Mouse (Mus musculus) liver, embryonic 14.5 days (tissue): ENCODE results near the gene Pla2r1.

Experiments used
- CTCF ChIP-seq: IDR thresholded peaks from 2 replicates; pipeline ENCODE4 v1.5.1; 2016; ENCODE audit warnings: antibody characterized with exemption, low read depth, control low read depth
- EP300 ChIP-seq: IDR thresholded peaks from 2 replicates; pipeline ENCODE4 v1.6.1; 2016; ENCODE audit warnings: antibody characterized with exemption, low read depth

DNA sequence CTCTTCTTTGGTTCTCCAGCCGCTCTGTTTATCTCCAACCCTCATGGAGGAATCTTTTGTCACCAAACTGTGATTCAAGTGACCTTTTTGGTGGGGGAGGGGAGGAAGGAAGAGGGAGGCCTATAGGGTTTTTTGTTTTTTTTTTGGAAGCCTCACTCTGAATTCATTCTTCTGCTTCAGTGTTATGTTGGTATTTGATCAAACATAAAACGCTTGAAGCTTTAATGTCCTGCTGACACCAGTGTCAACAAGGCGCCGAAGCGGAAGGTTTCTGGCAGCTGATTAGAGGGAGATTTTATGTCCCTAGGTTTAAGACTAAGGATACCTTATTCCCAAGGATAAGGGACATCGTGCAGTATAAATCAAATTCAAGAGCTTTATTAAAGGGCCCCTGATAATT lies 143.9 kb downstream of the Pla2r1 start:
- TF ChIP-seq CTCF (no peak), EP300 (no peak)
